Mouse (Mus musculus) lung, embryonic 14.5 days (tissue): ENCODE measurements around the gene Kri1. TPM values are rescaled to one million over a fixed set of nuclear protein-coding genes. Genes with fewer than 3 reads are reported as not detected.
A peak's percentile ranks its signal among the peaks of the same experiment; 100 is the strongest.
"Not testable (repeated sequence)": the region's sequence is repeated elsewhere in the genome, so short reads cannot be mapped to it uniquely, and the experiment has no call there.

ENCODE experiments used
- ATAC-seq: fragments of 200-750 bp; cut with Nextera tagmentation; 2 replicates; pipeline ENCODE4 v1.8.0; 2017; ENCODE audit warnings: mild to moderate bottlenecking, moderate TSS enrichment, moderate library complexity; ENCODE audit not compliant: insufficient read depth
- DNase-seq: peaks from one replicate; pipeline ENCODE4 v3.0.0-alpha.2; 2015
- H3K27ac ChIP-seq: fragments of 300-500 bp; sonication (generic); 2 replicates; pipeline ENCODE4 v1.5.1; 2014; ENCODE audit warnings: low read depth, mild to moderate bottlenecking, moderate library complexity
- H3K27me3 ChIP-seq: fragments of 300-500 bp; sonication (generic); 2 replicates; pipeline ENCODE4 v1.6.1; 2014; ENCODE audit warnings: low read length, control low read depth; ENCODE audit not compliant: insufficient read depth
- H3K36me3 ChIP-seq: fragments of 300-500 bp; sonication (generic); 2 replicates; pipeline ENCODE4 v1.6.1; 2014; ENCODE audit warnings: control low read depth; ENCODE audit not compliant: insufficient read depth
- H3K4me1 ChIP-seq: fragments of 300-500 bp; sonication (generic); 2 replicates; pipeline ENCODE4 v1.6.1; 2014; ENCODE audit warnings: antibody characterized with exemption, control low read depth; ENCODE audit not compliant: insufficient read depth
- H3K4me2 ChIP-seq: fragments of 300-500 bp; sonication (generic); 2 replicates; pipeline ENCODE4 v1.6.1; 2014; ENCODE audit warnings: mild to moderate bottlenecking
- H3K4me3 ChIP-seq: fragments of 300-500 bp; sonication (generic); 2 replicates; pipeline ENCODE4 v1.5.1; 2014; ENCODE audit warnings: low read depth, low read length
- H3K9ac ChIP-seq: fragments of 300-500 bp; sonication (generic); 2 replicates; pipeline ENCODE4 v1.6.1; 2014
- H3K9me3 ChIP-seq: fragments of 300-500 bp; sonication (generic); 2 replicates; pipeline ENCODE4 v1.6.1; 2016; ENCODE audit warnings: low read depth, low read length, control low read depth
- CTCF ChIP-seq: IDR thresholded peaks from 2 replicates; pipeline ENCODE4 v1.5.1; 2016; ENCODE audit warnings: antibody characterized with exemption, low read depth
- WGBS: fragments of 180-500 bp; shearing (Covaris S2); extraction: QIAGEN DNeasy Blood & Tissue Kit; methylation state at CpG from one replicate; pipeline ENCODE4 v1.1.7; 2014; 5-methylcytosine and 5-hydroxymethylcytosine counted together
- polyA plus RNA-seq: library from polyadenylated mRNA; unstranded; fragments of >200 nt; fragmentation: Nextera tagmentation; extraction: Ambion mirVana; gene quantifications from 2 replicates; pipeline ENCODE4 v1.2.1, GENCODE M21; 2014

Kri1 gene
- polyA plus RNA-seq, 1 experiment from 2014 or later = 14.3 TPM

GRCm38 (mm10) chr9:21331365-21332140, 43.8 kb upstream of the Kri1 start:
- no peak for DNase-seq
- Histone ChIP-seq H3K27ac (peak overlapping the region; percentile 86), H3K4me3 (no peak overlapping the region), H3K36me3 (no peaks in the 10 kb centered on the region), H3K9ac (no peak overlapping the region), H3K27me3 (no peaks in the 10 kb centered on the region), H3K4me1 (peaks cover 9% of the 10 kb centered on the region), H3K9me3 (no peaks in the 10 kb centered on the region), H3K4me2 (no peak overlapping the region)
- TF ChIP-seq CTCF = no peak
- ATAC-seq = no peak
- 80% methylated on average over 12 of the region's 12 CpGs for WGBS

DNA sequence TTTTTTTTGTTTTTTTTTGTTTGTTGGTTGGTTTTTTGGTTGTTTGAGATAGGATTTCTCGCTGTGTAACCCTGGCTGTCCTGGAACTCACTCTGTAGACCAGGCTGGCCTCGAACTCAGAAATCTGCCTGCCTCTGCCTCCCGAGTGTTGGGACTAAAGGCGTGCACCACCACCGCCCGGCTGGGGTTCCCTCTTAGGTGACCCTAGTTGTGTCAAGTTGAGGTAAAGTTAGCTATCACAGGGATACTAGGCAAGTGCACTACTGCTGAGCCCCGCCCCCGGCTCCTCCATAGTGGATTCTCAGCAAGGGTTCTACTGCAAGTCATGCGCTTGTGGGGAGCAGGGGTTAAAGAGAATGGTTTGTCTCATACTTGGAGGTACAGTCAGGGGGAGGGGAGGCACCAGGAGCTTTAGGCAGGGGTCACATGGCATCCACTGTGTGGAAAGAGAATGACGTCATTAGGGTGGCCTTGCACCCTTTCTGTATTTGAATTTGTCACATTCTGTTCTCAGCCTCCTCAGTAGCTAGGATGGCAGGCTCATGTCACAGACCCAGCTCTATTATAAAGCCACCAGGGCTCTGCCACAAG, 42.0 kb upstream of the Kri1 start:
- no peak overlapping the region for H3K4me2 ChIP-seq
- peaks cover 9% of the 10 kb centered on the region for H3K4me1 ChIP-seq
- no peak for TF ChIP-seq CTCF
- WGBS = 85% methylated on average over 10 of the region's 10 CpGs
- H3K27me3 ChIP-seq = no peaks in the 10 kb centered on the region
- H3K9me3 ChIP-seq = no peaks in the 10 kb centered on the region
- ATAC-seq = no peak
- no peak overlapping the region for H3K4me3 ChIP-seq
- DNase-seq = no peak
- no peak overlapping the region for H3K9ac ChIP-seq
- peak overlapping the region; percentile 46 for H3K27ac ChIP-seq
- H3K36me3 ChIP-seq = 0 out of 2 replicates have a peak, but pooled peaks cover 2% of the 10 kb centered on the region

DNA sequence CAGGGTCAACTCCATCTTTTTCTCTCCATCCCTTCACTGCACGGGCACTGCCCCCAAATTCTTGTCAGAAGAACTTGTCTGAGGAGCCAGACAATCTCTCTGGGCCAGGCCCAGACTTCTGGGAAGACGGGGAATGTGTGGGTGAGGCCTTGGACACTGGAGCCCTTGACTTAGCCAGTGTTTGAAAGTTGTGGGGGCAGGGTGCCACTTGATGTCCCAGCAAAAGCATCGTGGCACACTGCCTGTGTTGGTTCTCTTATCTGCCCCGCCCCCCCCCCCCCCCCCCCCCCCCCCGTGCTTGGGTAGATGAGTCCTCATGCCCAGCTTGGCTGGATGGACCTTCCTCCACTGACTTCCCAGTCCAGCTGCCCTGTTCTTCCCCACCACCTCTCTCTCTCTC, 41.3 kb upstream of the Kri1 start:
- Histone ChIP-seq H3K9me3 (no peaks in the 10 kb centered on the region), H3K27ac (no peak overlapping the region), H3K4me2 (no peak overlapping the region), H3K4me3 (no peak overlapping the region), H3K36me3 (0 out of 2 replicates have a peak, but pooled peaks cover 5% of the 10 kb centered on the region), H3K4me1 (peaks cover 9% of the 10 kb centered on the region), H3K27me3 (no peaks in the 10 kb centered on the region), H3K9ac (no peak overlapping the region)
- ATAC-seq (no peak), DNase-seq (peak; percentile 68)
- 19% methylated on average over 3 of the region's 5 CpGs for WGBS
- TF ChIP-seq CTCF = no peak

DNA sequence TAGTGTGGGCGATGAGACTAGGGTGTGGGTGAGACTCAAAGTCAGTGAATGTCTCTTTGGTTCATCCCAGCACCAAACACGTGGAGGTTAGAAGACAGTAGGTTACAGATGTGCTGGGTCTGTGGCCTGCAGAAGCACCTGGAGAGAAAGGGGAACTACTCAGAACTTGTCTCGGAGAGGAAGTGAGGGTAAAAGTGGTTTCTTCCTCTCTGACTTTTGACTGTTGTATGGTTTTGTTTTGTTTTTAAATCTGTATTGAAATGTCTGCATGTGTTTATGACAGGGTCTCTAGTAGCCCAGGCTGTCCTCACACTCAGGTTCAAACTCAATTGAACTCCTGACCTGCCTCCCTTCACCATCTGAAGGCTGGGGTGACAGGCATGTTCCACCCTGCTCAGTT, 40.3 kb upstream of the Kri1 start:
- TF ChIP-seq CTCF = no peak
- Histone ChIP-seq H3K9ac (no peak overlapping the region), H3K9me3 (no peaks in the 10 kb centered on the region), H3K27ac (no peak overlapping the region), H3K4me3 (no peak overlapping the region), H3K4me2 (no peak overlapping the region), H3K4me1 (peaks cover 4% of the 10 kb centered on the region; the same call in 1 of the 2 replicates), H3K36me3 (0 out of 2 replicates have a peak, but pooled peaks cover 5% of the 10 kb centered on the region), H3K27me3 (no peaks in the 10 kb centered on the region)
- DNase-seq = no peak
- 75% methylated on average over 3 of the region's 3 CpGs for WGBS
- ATAC-seq = no peak

DNA sequence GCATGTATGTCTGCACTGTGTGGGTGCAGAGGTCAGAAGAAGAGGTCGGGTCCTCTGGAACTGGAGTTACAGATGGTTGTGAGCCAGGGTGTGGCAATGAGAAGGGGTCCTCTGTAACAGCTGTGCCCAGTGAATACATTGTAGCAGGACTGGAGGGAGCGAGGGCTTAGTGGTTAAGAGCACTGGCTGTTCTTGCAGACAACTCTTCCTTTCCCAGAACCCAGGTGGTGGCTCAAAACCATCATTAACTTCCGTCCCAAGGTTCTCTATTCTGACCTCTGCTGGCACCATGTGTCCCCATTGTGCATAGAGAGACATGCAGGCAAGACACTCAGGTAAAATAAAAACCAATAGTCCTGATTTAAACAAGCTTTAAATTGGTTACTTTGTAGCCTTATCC, 39.8 kb upstream of the Kri1 start:
- no peak for DNase-seq

DNA sequence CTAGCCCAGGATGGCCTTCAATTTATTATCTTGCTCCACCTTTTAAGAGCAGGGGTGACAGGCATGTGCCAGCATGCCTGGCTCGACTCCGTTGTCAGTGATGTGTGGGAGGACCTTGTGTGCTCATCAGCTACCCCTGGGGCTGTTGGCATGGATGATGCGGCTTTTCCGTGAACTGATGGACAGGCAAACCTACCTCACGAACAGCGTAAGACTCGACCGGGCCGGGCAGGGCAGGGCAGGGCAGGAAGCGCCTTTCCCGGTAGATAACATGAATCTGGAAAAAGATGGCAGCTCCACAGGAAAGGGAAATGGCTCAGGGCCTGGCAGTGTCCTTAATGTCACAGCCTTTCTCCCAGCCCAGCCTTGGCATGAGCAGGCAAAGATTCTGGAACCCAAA, 36.5 kb upstream of the Kri1 start:
- no peak for DNase-seq
- 84% methylated on average over 11 of the region's 11 CpGs for WGBS
- Histone ChIP-seq H3K36me3 (0 out of 2 replicates have a peak, but pooled peaks cover 5% of the 10 kb centered on the region), H3K4me1 (peaks cover 7% of the 10 kb centered on the region; the same call in 1 of the 2 replicates), H3K9me3 (no peaks in the 10 kb centered on the region), H3K27me3 (no peaks in the 10 kb centered on the region), H3K9ac (no peak overlapping the region), H3K4me3 (no peak overlapping the region), H3K4me2 (no peak overlapping the region), H3K27ac (no peak overlapping the region)
- no peak for ATAC-seq
- TF ChIP-seq CTCF = no peak

More for the DNA sequence above, 39.8 kb upstream of the Kri1 start:
- Histone ChIP-seq H3K27ac (no peak overlapping the region), H3K4me1 (peaks cover 3% of the 10 kb centered on the region; the same call in 1 of the 2 replicates), H3K4me2 (no peak overlapping the region), H3K36me3 (0 out of 2 replicates have a peak, but pooled peaks cover 5% of the 10 kb centered on the region), H3K9ac (no peak overlapping the region), H3K27me3 (no peaks in the 10 kb centered on the region), H3K9me3 (no peaks in the 10 kb centered on the region), H3K4me3 (no peak overlapping the region)
- 71% methylated on average over 3 of the region's 3 CpGs for WGBS
- no peak for TF ChIP-seq CTCF
- ATAC-seq = no peak

GRCm38 (mm10) chr9:21322917-21323297, 35.1 kb upstream of the Kri1 start:
- DNase-seq, H3K36me3 ChIP-seq, H3K27me3 ChIP-seq, ATAC-seq, H3K4me3 ChIP-seq, H3K9ac ChIP-seq, H3K9me3 ChIP-seq, H3K27ac ChIP-seq, H3K4me1 ChIP-seq, H3K4me2 ChIP-seq: not testable (repeated sequence)
- WGBS = 85% methylated on average over 8 of the region's 8 CpGs
